Mouse (Mus musculus) CD4-positive, CD25-positive, alpha-beta regulatory T cell (primary cell): Measurements from ENCODE around the gene 6430550D23Rik. TPM values are rescaled to one million over a fixed set of nuclear protein-coding genes. Genes with fewer than 3 reads are reported as not detected.

Source experiments
- polyA plus RNA-seq: library from polyadenylated mRNA; unstranded; fragments of 100-300 nt; shearing (Covaris generic); gene quantifications from one replicate; pipeline ENCODE4 v1.2.1, GENCODE M21; 2017

6430550D23Rik gene
- 1.2 TPM for polyA plus RNA-seq

GRCm38 (mm10) chr2:156007888-156008532 is at the start of gene 6430550D23Rik, which contains the start of gene Ergic3:
6430550D23Rik (minus strand) TSS chr2:156007977.
Ergic3 (plus strand) TSS chr2:156008045.

GRCm38 (mm10) chr2:156052816-156053215 is 45.0 kb upstream of the 6430550D23Rik start, which contains the start of gene Fer1l4:
Fer1l4 (minus strand) TSS chr2:156052947.

GRCm38 (mm10) chr2:155956134-155957059 is 51.4 kb downstream of the 6430550D23Rik start, which contains the start of gene Cep250:
Cep250 (plus strand) TSS chr2:155956458.

GRCm38 (mm10) chr2:155945124-155945523 is 62.7 kb downstream of the 6430550D23Rik start, which contains the start of gene Gdf5:
Gdf5 (minus strand) TSS chr2:155945367.

GRCm38 (mm10) chr2:155940681-155941080 is 67.1 kb downstream of the 6430550D23Rik start, which contains the start of gene Gm15557:
Gm15557 (plus strand) TSS chr2:155940728.

GRCm38 (mm10) chr2:155929531-155930442 is 78.0 kb downstream of the 6430550D23Rik start, which contains the start of gene Uqcc1:
Uqcc1 (minus strand) TSS chr2:155930310.

Other genes starting within 250 kb of the 6430550D23Rik start
- gene Mmp24, start 232.6 kb downstream of the 6430550D23Rik start, polyA plus RNA-seq: not detected
- 50.2 TPM for gene BC029722, start 188.6 kb downstream of the 6430550D23Rik start, polyA plus RNA-seq
- 210 TPM for gene Eif6, start 181.1 kb downstream of the 6430550D23Rik start, polyA plus RNA-seq
- not detected for gene Fam83c, start 173.1 kb downstream of the 6430550D23Rik start, polyA plus RNA-seq
- gene Uqcc1, start 77.7 kb downstream of the 6430550D23Rik start, polyA plus RNA-seq: 40.2 TPM
- not detected for gene Gm15557, start 67.2 kb downstream of the 6430550D23Rik start, polyA plus RNA-seq
- not detected for gene Gdf5, start 62.6 kb downstream of the 6430550D23Rik start, polyA plus RNA-seq
- gene Cep250, start 51.5 kb downstream of the 6430550D23Rik start, polyA plus RNA-seq: 31.9 TPM
- gene Ergic3, start 68 bp upstream of the 6430550D23Rik start, polyA plus RNA-seq: 138 TPM
- gene Fer1l4, start 45.0 kb upstream of the 6430550D23Rik start, polyA plus RNA-seq: not detected
- 0.89 TPM for gene Spag4, start 57.2 kb upstream of the 6430550D23Rik start, polyA plus RNA-seq
- gene Cpne1, start 104.0 kb upstream of the 6430550D23Rik start, polyA plus RNA-seq: 97.6 TPM
- 33.3 TPM for gene Rbm12, start 104.0 kb upstream of the 6430550D23Rik start, polyA plus RNA-seq
- gene Gm28036, start 119.1 kb upstream of the 6430550D23Rik start, polyA plus RNA-seq: 17.4 TPM
- 164 TPM for gene Romo1, start 136.1 kb upstream of the 6430550D23Rik start, polyA plus RNA-seq
- 54.8 TPM for gene Nfs1, start 136.2 kb upstream of the 6430550D23Rik start, polyA plus RNA-seq
- gene Rbm39, start 172.3 kb upstream of the 6430550D23Rik start, polyA plus RNA-seq: 1,046 TPM
- 69.2 TPM for gene Phf20, start 188.5 kb upstream of the 6430550D23Rik start, polyA plus RNA-seq